Mouse (Mus musculus) kidney, embryonic 16.5 days (tissue): ENCODE measurements at regions not wholly inside any gene's neighbourhood (a gene's known extent, or its start where the extent isn't known, plus 50 kb on each side); places are given as distances from the start of the nearest gene placed in this dataset.
A peak's percentile ranks its signal among the peaks of the same experiment; 100 is the strongest.

Experiments used
- ATAC-seq: fragments of 200-750 bp; cut with Nextera tagmentation; 2 replicates; pipeline ENCODE4 v1.8.0; 2017; ENCODE audit warnings: moderate TSS enrichment; ENCODE audit not compliant: low FRiP score, low TSS enrichment
- H3K27ac ChIP-seq: fragments of 300-500 bp; sonication (generic); 2 replicates; pipeline ENCODE4 v1.5.1; 2014; ENCODE audit warnings: low read length
- H3K27me3 ChIP-seq: fragments of 300-500 bp; sonication (generic); 2 replicates; pipeline ENCODE4 v1.6.1; 2014; ENCODE audit warnings: low read length, control low read depth, mixed read lengths; ENCODE audit not compliant: insufficient read depth
- H3K36me3 ChIP-seq: fragments of 300-500 bp; sonication (generic); 2 replicates; pipeline ENCODE4 v1.6.1; 2014; ENCODE audit warnings: low read length, control low read depth, mixed read lengths; ENCODE audit not compliant: insufficient read depth
- H3K4me1 ChIP-seq: fragments of 300-500 bp; sonication (generic); 2 replicates; pipeline ENCODE4 v1.6.1; 2014; ENCODE audit warnings: low read length, control low read depth, mixed read lengths; ENCODE audit not compliant: insufficient read depth
- H3K4me2 ChIP-seq: fragments of 300-500 bp; sonication (generic); replicated peaks from 2 replicates; pipeline ENCODE4 v1.6.1; 2014; ENCODE audit warnings: low read depth, low read length
- H3K4me3 ChIP-seq: fragments of 300-500 bp; sonication (generic); 2 replicates; pipeline ENCODE4 v1.5.1; 2014; ENCODE audit warnings: mild to moderate bottlenecking, low read length
- H3K9ac ChIP-seq: fragments of 300-500 bp; sonication (generic); replicated peaks from 2 replicates; pipeline ENCODE4 v1.6.1; 2014; ENCODE audit warnings: low read length
- H3K9me3 ChIP-seq: fragments of 300-500 bp; sonication (generic); 2 replicates; pipeline ENCODE4 v1.6.1; 2016; ENCODE audit warnings: low read length, control low read depth
- WGBS: fragments of 180-500 bp; shearing (Covaris S2); extraction: QIAGEN DNeasy Blood & Tissue Kit; methylation state at CpG from one replicate; pipeline ENCODE4 v1.1.7; 2014; 5-methylcytosine and 5-hydroxymethylcytosine counted together

DNA sequence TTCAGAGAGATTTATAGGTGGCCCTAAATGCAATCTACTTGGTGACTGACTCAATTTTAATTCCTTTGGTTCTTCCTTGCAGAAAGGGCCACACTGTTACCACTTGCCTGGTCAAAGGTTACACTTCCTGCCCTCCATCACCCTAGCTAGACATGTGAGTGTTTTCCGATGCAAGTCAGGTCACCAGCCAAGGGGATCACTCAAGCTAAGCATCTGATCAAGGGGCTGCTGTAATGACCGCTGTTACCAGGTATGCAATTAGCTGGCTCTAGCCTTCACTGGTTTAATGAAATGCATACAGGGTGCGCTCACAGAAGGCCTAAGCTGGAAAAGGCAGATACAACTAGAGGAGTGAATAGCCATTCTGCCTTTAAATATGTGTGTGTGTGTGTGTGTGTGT, 105.1 kb downstream of the Mtx2 start:
- Histone ChIP-seq H3K4me3 (no peak overlapping the region), H3K27ac (peak overlapping the region; percentile 53; the same call in 1 of the 2 replicates), H3K9me3 (no peaks in the 10 kb centered on the region), H3K9ac (no peak overlapping the region), H3K4me1 (peaks cover 37% of the 10 kb centered on the region), H3K4me2 (no peak overlapping the region), H3K36me3 (no peaks in the 10 kb centered on the region), H3K27me3 (peaks cover 3% of the 10 kb centered on the region; the same call in 1 of the 2 replicates)
- WGBS = 9% methylated on average over 3 of the region's 3 CpGs
- ATAC-seq = peak; percentile 87

DNA sequence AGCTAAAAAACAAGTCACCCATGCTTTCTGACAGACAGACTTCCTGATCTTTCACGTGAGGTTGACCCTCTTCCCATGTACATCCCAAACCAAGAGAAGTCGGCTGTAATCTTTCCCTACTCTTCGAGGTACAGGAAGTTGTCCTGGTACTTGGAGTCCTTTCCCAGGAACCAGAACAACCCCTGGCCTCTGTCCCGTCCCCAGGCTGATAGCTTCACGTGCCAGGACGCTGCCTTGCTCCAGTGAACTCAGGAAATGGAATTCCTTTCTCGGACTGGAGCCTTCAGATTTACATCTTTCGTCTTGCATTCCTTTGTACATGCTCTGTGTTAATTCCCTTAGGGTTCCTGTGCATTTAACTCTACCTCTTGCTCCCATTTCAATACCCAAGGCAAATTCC, 107.6 kb downstream of the Mtx2 start:
- peak overlapping the region; percentile 70 for H3K27ac ChIP-seq
- peak overlapping the region; percentile 26; the same call in 1 of the 2 replicates for H3K4me2 ChIP-seq
- H3K27me3 ChIP-seq = peaks cover 3% of the 10 kb centered on the region; the same call in 1 of the 2 replicates
- H3K9ac ChIP-seq = no peak overlapping the region
- peaks cover 30% of the 10 kb centered on the region for H3K4me1 ChIP-seq
- H3K36me3 ChIP-seq = no peaks in the 10 kb centered on the region
- no peak overlapping the region for H3K4me3 ChIP-seq
- WGBS = 4% methylated on average over 8 of the region's 8 CpGs
- ATAC-seq = peak; percentile 82
- no peaks in the 10 kb centered on the region for H3K9me3 ChIP-seq

DNA sequence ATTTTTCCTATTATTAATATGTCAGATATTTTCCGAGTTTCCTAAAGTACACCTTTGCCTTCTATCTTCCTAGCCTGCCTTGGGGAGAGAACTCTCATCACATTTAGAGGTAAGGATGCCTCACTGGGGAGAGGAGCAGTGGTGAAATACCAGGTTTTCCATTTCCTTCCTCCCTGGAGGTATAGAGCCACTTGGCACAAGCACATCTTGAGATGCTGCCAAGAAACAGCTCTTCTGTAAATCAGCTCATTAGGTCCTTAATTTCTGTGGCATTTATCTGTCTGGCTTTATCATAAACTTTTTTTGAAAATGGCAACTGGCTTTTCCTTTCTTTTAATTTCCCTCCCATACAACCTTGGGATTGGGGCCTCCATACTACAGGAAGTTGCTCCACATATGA, 108.2 kb downstream of the Mtx2 start:
- Histone ChIP-seq H3K27ac (peak overlapping the region; percentile 2), H3K4me3 (no peak overlapping the region)
- 53% methylated on average over 1 of the region's 1 CpGs for WGBS

DNA sequence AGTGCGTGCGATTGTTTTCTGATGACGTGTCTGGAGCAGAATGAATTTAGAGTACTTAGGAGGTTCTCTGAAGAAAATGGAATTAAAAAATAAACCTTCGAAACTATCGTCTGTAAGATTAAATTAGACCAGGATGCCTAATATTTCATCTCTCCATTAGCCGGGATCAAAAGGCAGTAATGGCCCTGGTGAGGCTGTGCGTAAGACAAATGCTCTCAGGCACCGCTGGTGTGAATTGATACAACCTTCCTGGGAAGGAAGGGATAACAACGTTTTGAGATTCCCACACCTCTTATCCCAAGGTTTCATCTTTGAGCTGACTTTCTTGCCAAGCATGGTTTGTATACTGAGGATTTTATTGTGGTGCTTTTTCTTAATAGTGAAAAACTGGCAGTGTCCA, 113.1 kb downstream of the Mtx2 start:
- H3K27ac ChIP-seq = no peak overlapping the region

More for the DNA sequence above, 108.2 kb downstream of the Mtx2 start:
- no peak overlapping the region for H3K4me2 ChIP-seq
- peaks cover 30% of the 10 kb centered on the region for H3K4me1 ChIP-seq
- no peak for ATAC-seq
- no peaks in the 10 kb centered on the region for H3K36me3 ChIP-seq
- no peak overlapping the region for H3K9ac ChIP-seq
- no peaks in the 10 kb centered on the region for H3K9me3 ChIP-seq
- H3K27me3 ChIP-seq = peaks cover 2% of the 10 kb centered on the region; the same call in 1 of the 2 replicates

DNA sequence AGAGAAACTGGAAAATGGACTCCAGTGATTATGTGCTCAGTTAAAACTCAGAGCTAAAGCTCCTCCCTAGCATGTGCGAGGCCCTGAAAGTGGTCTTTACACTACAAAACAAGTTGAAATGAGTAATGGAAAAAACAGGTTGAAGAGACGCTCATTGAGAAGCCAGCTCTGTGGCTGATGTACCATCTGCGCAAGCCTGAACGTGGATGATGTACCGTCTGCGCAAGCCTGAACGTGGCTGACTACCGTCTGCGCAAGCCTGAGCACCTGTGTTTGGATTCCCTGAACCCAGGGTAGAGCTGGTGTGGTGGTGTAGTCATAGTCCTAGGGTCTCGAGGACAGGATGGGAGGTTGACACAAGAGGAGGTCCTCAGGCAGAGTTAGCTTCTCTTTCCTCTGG, 116.4 kb downstream of the Mtx2 start:
- no peaks in the 10 kb centered on the region for H3K4me1 ChIP-seq
- no peaks in the 10 kb centered on the region for H3K9me3 ChIP-seq
- no peak overlapping the region for H3K27ac ChIP-seq
- no peak overlapping the region for H3K4me3 ChIP-seq
- no peak overlapping the region for H3K9ac ChIP-seq
- H3K36me3 ChIP-seq = no peaks in the 10 kb centered on the region
- H3K27me3 ChIP-seq = no peaks in the 10 kb centered on the region
- WGBS = 96% methylated on average over 10 of the region's 10 CpGs
- no peak for ATAC-seq
- no peak overlapping the region for H3K4me2 ChIP-seq

More for the DNA sequence above, 113.1 kb downstream of the Mtx2 start:
- no peak for ATAC-seq
- WGBS = 54% methylated on average over 9 of the region's 9 CpGs
- Histone ChIP-seq H3K36me3 (no peaks in the 10 kb centered on the region), H3K9ac (no peak overlapping the region), H3K27me3 (no peaks in the 10 kb centered on the region), H3K4me1 (no peaks in the 10 kb centered on the region), H3K9me3 (no peaks in the 10 kb centered on the region), H3K4me2 (no peak overlapping the region), H3K4me3 (no peak overlapping the region)

DNA sequence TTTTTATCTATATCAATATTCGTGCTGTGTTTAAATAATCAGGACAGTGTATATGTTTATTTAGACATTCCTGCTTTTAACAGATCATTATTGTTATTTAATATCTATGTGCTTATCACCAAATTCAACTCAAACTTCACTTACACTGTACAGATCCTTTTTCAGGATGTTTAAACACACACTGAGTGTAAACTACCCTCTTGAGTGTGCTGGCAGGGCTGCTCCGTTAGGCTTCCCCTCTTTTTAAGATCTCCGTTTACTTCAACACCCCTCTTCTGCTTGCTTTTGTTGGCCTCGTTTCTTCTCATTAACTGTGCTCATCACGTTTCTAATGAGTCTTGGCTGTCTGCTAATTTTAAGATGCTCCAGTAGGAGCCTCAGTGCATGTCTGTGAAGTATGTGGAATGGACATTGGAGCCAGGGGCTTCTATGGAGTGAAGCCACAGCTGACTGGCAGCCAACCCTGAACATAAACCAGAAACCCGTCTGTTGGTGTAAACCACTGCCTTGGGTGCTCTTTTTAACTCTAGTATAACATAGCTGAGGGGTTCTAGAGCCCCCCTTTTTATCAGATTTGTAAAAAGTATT, 117.1 kb downstream of the Mtx2 start:
- Histone ChIP-seq H3K27me3 (no peaks in the 10 kb centered on the region), H3K4me2 (no peak overlapping the region), H3K9ac (no peak overlapping the region), H3K4me1 (no peaks in the 10 kb centered on the region), H3K9me3 (no peaks in the 10 kb centered on the region), H3K36me3 (no peaks in the 10 kb centered on the region), H3K4me3 (no peak overlapping the region), H3K27ac (no peak overlapping the region)
- 42% methylated on average over 6 of the region's 6 CpGs for WGBS
- no peak for ATAC-seq

DNA sequence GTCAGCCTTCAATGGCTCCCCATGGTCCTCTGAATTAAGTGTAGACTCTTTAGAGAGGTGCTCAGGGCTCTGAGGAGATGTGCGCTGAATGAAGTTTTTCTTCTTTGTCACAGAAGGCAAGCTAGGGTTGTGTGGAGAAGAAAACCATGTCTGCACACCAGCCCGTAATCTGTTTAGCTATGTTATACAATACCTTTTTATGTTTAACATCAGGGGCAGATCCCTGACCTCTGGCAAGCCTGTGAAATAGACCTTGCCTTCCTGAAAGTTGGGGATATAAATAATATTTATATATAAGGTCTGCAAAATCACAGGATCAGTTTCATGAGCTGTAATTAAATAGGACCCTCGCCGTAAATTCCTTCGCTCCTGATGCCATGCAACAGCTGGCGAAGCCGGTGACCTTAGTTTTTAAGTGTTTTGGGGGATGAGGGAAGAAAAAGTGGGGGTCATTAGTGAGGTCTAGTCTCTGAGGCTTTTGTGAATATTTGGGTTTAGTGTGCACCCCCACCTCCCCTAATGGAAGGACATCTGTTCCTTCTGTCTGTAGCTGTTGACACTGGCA, 119.7 kb downstream of the Mtx2 start:
- Histone ChIP-seq H3K27me3 (no peaks in the 10 kb centered on the region), H3K4me1 (no peaks in the 10 kb centered on the region), H3K36me3 (no peaks in the 10 kb centered on the region), H3K4me2 (no peak overlapping the region), H3K9me3 (no peaks in the 10 kb centered on the region), H3K4me3 (no peak overlapping the region), H3K27ac (no peak overlapping the region), H3K9ac (no peak overlapping the region)
- WGBS = 34% methylated on average over 7 of the region's 7 CpGs
- no peak for ATAC-seq

DNA sequence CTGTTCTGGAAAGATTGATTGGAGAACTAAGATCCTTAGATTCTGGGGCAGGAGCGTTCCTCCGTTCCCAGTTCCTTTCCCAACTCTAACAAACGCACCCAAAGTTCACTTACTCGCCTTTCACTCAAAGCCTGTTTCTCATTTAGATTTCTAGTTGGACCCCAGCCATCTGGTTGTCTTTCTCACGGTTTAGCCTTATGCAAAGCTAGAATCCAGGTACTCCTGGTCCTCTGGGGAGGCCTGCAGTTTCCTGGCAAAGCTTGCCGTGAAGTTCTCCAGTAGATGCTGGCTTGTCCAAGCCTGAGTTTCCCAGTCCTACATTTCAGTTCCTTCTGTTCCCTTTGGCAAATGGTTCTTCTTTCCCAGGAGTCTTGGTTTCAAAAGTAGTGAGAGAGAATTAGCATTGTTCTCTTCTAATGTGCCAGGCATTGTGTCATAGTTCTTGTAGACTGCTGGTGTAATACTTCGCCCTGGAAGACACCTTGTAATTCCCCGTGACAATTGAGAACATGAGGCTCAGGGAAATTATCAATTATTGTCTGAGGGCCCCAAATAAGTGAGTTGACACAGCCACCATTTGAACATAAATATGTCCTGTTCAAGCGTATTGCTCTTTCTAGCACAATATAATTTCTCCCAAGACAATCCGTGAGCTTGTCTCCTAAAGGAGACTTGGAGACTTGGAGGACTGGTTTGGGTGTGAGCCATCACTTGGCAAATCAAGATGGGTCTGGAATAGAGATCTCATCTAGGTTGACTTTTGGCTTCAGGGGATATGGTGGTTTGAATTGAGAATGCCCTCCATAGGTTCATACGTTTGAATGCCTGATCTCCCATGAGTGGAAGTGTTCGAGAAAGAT, 126.0 kb downstream of the Mtx2 start:
- 85% methylated on average over 12 of the region's 12 CpGs for WGBS
- Histone ChIP-seq H3K36me3 (no peaks in the 10 kb centered on the region), H3K4me2 (no peak overlapping the region), H3K9ac (no peak overlapping the region), H3K9me3 (no peaks in the 10 kb centered on the region), H3K4me3 (no peak overlapping the region), H3K27ac (no peak overlapping the region), H3K4me1 (no peaks in the 10 kb centered on the region), H3K27me3 (no peaks in the 10 kb centered on the region)
- ATAC-seq = no peak

DNA sequence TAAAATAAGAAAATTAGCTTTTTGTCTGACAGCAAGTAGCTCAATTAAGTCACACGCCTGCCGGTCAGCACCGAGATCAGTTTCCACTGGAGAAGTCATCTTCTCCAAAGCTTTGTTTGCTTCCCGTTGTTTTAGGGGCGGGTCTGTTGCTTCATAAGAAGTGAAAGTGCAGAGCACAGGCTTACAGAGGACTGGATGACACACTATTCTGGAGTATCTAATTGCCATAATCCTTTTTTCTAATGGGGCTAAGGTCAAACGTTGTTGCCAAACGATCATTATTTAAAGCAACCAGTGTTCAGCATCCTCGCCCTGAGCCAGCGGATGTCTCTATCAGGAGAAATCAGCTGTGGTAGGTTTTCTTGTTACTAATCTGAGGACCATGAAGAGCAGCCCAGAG, 128.5 kb downstream of the Mtx2 start:
- no peak overlapping the region for H3K27ac ChIP-seq
- H3K4me2 ChIP-seq = no peak overlapping the region
- H3K9me3 ChIP-seq = no peaks in the 10 kb centered on the region
- H3K4me1 ChIP-seq = no peaks in the 10 kb centered on the region
- no peak overlapping the region for H3K9ac ChIP-seq
- no peak for ATAC-seq
- 58% methylated on average over 9 of the region's 9 CpGs for WGBS
- H3K27me3 ChIP-seq = no peaks in the 10 kb centered on the region
- no peak overlapping the region for H3K4me3 ChIP-seq
- no peaks in the 10 kb centered on the region for H3K36me3 ChIP-seq
